Mouse (Mus musculus) hindlimb bud, embryonic 11.5 days (tissue): ENCODE results near the gene Clpb.

Experiments used
- DNase-seq: peaks from one replicate; pipeline ENCODE4 v3.0.0-alpha.2; 2012; ENCODE audit warnings: low read depth, low spot score; ENCODE audit errors: extremely low spot score

Clpb gene

DNA sequence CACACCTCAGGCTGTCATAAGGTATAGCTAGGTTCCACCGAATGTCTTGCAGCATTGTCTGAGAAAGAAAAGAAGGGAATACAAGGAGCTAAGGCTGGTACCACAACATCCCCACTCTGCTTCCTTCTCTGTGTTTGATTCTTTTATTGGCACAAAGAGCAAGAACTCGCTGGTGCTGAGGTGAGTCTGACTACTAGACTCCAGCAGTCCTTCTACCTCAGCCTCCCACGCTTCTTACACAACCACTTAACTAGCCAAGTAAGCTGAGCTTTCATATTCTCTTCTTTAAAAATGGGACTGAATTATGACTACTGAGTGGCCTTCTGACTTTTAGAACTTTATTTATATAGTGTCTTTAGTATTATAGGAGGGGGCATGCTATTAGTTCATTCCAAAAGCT lies 56.9 kb downstream of the Clpb start:
- DNase-seq, result no peak

DNA sequence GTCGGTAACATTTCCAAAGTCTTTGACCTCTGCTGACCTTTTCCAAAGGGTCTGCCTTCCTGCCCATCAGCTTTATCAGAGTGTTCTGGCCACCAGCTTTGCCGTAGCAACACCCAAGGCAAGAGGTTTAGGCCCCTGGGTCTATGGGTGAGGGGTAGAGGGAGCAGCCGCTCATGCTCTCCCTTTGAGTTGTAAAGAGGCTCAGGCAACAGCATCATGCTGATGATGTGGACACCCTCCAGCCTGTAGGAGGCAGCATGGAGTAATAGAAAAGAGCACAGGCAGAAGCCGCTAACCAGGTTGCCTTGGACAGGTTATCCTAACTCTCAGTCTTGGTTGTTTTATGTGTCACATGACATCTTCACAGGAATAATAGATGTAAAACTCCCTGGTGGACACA lies 61.6 kb downstream of the Clpb start:
- peak; percentile 5 for DNase-seq

DNA sequence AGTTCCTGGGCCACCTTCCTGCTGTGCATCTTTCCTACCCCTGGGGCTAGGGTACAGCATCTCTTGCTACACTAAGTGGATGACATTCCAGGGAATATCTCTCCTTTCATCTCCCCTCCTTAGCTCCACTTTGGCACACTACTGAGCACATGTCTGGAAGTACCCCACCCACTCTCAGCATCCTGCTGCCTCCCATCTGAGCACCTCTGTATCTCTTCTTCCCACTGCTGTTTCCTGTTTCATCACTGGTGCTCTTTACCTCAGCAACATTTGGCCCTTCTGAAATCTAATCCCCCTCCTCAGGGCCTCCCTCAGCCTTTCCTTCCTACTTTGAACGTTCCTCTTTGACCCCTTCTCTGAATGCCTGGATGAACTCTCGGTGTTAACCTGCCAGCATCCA lies 63.5 kb downstream of the Clpb start:
- DNase-seq, result no peak

DNA sequence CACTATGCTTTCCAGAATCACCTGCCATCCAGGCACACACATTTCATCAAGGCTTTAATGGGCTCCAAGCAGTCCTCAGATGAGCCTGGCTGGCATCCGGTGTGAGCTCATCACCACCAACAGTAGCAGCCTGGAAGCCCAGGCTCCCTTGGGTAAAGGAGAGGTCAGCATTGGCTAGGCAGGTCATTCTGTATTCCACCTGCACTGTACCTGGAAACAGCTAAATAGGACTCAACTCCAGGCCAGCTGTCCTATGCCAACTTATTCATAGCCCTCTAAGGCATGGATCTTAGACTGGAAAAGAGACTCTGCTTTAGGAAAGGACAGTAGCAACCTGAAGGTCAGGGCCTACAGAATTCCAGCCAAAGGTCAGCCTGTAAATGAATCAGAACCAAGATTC lies 68.7 kb downstream of the Clpb start:
- no peak for DNase-seq

DNA sequence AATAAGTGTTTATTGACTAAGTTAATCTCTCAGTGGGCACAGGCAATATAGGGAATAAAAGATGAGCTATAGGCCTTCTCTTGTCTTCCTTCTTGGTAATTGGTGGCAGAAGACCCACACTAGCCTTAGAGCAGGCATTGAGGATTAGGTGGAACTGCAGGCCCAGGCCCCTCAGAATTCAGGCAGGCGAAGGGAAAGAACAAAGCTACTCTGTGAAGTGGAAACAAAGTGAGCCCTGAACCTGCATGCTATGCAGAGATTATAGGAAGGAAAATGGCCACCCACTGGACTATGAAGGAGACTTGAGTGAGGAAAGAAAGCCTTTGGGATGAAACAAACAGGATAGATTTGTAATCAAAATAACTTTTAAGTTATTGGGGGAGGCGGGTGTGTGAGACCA lies 69.6 kb downstream of the Clpb start:
- DNase-seq, result no peak

DNA sequence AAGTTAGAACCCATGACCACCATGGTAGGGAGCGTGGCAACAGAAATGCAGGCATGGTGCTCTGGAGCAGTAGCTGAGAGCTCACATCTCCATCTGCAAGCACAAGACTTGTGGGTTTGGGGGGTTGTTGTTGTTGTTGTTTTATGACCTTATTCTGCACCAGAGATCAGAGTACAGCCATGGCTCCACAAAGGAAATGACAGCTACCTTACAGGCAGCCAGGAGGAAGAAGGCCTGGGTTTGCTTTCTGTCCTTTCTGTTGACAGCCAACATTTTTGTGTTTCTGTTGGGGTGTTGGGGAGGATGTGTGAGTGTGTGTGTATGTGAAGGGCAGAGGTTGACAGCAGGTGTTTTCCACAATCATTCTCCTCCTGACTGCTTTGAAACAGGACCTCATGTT lies 71.9 kb downstream of the Clpb start:
- no peak for DNase-seq

DNA sequence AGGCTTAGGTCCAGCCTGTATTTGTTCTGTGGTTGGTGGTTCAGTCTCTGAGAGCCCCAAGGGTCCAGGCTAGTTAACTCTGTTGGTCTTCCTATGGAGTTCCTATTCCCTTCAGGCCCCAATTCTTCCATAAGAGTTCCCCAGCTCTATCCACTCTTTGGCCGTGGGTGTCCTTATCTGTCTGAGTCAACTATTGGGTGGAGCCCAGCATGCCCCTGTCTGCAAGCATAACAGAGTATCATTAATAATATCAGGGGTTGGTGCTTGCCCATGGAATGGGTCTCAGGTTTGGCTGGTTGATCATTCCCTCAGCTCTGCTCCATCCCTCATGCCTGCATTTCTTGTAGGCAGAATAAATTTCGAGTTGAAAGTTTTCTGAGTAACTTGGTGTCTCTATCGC lies 74.3 kb downstream of the Clpb start:
- no peak for DNase-seq

DNA sequence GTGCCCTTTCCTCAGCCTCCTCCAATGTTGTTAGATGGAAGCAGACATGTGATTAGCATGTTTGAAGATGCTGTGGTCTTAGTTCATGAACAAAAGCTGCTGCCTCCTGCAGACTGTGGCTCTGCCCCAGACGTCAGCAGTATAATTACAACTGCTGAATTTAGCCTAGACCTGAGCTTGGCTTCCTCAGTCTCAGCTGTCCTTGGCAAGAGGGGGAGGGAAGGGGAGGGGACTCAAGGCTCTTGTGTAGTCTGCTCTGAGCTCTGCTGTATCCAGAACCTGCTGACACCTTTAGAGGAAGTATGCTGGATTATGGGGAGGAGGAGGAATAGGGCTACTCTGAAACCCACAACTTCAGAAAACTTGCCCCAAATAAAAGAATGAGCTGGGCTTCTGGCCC lies 76.2 kb downstream of the Clpb start:
- no peak for DNase-seq

DNA sequence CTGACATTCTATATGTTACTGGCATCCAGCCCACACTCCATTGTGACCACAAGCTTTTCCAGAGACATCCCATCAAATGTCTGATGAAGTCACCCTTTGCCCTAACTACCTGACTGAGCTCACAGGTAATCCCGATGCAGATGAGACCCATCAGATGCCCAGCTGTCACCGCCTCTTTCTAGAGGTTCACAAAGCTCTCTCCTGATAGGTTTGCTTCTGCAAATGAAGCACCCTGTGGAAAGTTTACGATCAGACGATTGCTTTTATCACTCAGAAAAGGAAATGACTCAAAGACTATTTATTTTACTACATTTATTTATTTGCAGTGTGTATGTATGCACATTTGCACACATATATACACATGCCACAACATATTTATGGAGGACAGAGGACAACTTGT lies 80.1 kb downstream of the Clpb start:
- no peak for DNase-seq

DNA sequence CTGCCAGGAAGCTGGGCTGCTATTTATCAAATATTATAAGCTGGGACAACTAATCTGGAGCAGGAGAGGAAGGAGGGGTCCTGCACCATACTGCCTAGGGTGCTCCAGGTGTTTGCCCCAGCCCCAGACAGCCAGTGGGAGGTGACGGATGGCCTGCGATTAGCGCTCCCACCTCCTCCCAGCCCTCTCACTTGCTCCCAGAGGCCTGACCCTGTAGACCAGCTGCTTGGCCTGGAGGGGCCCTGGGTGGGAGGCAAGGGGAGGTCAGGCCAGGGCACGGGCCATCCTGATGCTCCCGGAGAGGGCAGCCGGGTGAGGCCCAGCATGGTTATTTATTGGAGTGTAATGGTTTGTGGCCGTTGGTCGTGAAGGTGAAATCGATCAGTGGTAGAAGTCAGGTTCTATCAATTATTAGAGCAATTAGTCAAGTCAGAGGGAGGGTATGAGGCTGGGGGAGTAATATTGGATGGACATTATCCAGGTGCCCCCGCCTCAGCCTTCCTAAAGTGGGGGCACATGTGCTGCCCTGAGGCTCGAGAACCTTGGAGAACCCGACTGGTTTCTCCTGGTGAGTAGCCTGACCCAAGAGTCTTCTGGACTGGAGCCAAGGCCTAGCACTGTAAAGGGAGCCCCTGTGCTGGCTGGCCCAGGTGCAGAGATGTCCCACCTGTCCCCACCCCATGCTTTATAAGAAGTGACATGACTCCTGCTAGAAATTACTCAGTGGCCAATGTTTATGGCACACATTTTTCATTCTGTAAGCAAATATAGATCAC lies 83.3 kb downstream of the Clpb start:
- DNase-seq, result no peak

DNA sequence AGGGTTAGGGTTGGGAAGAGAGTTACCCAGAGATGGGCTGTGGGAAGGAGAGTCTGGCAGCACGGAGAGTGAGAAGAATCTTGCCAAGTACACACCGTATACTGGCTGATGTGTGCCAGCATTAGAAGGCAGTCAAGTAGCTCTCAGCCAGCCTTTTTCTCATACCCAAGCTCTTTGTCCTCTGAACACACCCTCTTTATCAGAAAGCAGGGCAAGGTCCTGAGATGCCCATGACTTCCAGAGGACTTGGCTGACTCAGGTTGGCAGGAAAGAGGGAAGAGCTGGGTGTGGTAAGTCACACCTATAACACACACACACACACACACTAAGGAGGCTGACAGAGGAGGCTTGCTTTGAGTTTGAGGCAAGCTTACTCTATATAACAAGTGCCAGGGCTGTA lies 86.8 kb downstream of the Clpb start:
- DNase-seq, result no peak

DNA sequence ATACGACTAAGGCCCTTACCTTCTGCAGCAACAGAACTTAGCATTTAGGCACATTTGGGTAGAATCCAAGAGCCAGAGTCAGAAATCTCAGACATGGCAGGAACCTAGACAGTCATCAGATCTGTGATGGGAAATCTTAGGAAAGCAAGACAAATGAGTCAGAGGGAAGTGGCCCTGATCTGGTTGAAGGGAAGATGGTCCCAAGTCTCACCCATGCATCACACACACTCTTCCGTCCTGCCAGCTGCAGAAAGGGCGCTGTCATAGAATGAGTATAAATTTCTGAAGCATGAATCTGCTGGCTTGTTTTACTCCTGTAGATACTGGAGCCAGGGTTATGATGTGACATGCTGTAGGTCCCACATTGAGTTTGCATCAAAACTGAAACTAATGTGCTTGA lies 88.9 kb downstream of the Clpb start:
- DNase-seq, result no peak

DNA sequence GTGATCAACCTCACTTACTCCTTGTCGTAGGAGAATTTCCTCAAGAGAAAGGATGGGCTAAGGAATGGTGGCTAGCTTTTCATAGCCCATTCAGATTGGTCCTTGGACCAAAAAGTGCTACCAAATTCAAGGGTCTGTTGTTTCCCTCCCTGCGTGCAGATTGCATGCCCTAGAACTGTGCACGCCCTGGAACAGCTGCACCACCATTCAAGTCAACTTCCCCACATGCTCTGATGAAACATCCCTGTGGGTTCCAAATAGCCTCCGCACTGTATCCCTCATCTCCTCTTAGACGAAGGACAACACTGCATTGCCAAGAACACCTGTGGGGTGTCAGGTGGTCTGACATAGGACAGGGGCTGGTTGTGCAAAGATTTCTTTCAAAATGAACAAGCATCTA lies 90.1 kb downstream of the Clpb start:
- DNase-seq, result no peak

DNA sequence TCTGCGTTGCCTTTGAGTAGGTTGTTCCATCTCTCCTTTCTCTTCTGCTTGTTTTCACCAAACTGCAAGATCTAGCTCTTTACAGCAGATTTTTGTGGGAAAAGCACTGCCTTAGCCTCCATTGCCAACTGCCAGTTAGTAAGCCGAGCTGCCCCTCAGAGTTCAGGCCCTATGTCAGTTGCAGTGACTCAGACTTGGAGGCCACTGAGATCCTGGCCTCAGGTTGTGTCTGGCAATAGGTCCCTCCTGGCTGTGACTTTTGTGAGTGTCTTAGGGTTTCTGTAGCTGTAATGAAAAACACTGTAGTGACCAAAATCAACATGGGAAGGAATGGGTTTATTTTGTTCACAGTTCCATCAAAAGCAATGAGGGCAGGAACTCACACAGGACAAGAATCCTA lies 91.0 kb downstream of the Clpb start:
- no peak for DNase-seq

DNA sequence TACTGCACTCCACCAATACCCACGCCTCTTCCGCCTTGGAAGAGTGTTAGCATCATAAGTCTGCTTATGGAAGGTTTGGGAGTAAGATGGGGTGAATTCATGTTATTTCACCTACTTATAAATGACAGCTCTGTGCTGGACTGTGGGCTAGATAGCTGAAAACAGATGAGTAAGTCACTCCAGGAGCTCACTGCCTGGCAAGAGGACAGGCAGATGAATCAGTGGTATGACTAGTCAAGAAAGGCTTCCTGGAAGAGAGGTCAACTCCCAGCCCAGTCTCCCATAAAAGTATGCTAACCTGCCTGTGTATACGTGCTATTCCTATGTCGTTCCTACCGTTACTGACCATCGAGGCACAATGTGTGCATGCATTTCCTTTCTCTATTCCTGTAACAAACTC lies 91.9 kb downstream of the Clpb start:
- no peak for DNase-seq

DNA sequence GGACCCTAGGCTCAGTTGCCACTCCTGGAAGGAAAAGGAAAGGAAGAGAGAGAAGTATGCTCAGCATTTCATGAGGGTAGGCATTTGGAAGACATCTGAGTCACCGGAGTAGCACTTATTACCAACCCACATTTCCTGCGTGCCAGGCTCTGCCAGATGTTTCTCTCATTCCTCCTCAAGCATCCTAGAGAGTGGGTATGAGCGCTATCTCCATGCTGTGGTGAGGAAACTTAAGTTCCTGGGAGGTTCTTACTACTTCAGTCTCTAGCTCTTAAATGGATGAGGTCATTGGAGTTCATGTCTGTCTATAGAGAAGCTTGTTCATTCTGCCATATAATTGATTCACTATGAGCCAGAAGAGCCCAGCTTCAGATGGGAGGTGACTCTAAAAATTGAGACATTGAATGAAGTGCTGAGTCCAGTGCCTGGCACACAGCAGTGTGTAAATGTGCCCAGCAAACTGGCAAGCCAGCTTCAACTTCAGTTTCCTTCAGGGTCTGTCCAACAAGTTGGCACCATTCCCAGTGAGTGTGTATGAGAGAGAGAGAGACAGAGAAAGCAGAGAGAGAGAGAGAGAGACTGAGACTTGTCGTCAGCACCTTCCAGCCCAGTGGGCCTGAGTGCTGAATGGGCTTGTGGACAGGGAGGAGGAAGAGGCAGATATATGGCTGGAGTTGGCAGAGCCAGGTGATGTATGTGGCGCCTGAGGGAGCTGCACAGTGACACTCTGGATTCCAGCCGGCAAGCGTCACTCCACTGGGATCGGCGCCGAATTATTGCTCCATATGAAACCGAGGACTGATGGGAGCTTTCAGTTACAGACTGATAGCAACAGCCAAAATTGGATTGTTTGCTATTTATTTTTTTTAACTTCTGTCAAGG lies 98.7 kb downstream of the Clpb start:
- no peak for DNase-seq

DNA sequence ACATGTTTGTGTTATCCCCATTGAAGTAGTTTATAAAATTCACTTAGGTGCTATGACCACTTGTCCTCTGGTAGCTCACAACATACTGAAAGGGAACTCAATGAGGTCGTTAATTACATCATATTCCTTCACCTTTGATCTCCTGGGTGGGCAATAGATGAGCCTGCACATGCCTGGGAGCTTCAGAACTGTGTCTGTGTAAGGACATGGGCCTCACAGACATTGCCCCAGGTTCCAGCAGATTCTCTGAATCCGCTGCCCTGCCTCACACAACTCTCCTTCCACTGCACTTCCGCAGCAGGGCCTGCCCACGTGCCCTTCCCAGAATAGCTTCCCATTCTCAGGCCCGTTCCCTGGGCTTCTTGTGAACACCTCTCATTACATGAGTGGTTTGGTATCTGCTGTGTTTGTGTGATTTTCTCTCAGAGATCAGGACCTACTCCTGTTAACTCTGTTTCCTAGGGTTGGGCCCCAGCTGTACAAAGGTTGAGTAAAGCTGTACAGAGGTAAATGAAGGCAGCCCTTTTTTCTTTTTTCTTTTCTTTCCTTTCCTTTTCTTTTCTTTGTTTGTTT lies 104.0 kb downstream of the Clpb start:
- DNase-seq, result no peak

DNA sequence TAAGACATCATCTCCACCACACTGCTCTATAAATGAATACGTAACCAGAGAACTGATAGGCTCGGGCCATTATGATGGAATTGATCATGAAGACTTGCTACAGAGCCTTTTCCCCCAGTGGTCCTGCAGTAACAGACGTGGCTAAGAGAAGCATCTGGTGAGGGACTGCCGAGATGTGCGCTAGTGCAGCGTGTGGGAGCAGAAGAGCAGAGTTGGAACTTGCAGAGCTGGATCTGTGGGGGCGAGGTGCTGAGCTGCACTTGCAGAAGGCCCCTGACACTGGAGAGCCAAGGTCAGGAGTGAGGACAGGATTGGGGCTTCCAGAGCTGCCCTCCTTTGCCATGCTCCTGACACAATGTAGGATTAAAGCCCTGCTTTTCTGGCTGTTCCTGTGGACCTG lies 106.6 kb downstream of the Clpb start:
- no peak for DNase-seq

DNA sequence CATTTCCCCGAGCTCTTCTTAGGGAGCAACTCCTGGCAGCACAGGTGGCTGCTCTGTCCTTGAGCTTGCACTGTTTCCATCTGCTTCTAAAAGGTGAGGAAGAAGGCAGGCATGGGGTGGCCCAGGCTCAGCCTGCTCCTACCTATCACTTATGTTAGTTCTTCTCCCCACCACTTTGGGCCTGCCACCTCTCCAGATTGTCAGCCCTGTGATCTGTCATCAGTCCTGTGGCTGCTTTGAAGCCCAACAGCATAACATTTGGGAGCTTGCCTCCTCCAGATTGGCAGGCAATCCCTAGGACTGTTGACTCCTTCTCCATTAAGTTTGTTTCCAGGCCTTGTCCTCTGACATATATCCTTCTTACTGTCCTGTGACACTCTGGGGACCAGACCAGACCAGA lies 108.2 kb downstream of the Clpb start:
- DNase-seq, result no peak

DNA sequence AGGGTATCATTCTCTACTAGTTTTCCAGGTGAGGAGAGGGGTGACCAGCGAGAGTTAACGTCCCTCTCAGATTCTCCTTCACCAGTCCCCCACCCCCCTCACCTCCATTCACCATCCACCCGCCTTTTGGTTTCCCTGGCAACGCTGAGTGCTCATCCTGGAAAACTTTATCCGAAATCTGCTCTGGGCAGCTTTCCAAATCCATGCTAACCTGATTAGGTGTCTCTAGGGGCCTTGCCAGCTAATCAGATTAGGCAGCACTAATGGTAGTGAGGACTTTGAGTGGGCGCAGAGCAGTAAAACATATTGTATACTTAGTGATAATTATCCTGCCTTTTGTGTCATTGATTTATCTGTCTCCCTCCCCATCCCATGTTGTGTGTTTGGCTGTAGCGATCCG lies 109.3 kb downstream of the Clpb start:
- no peak for DNase-seq

DNA sequence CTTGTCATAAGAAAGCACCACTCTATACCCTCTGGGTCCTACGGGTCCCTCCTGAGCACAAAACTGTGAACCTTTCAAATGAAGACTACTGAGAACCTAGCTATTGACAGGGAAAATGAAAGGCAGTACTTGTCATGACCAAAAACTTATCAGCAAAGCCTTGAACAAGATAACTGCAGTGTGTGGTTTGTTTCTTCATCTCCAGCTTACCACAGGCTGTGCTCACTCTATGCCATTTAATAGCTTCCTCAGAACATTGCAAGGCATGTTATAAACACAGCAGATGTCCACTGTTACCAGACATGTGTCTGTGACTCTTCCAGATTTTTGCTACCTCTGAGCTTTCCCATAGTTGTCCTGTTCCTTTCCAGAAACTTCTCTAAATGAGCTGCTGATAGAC lies 113.6 kb downstream of the Clpb start:
- no peak for DNase-seq

DNA sequence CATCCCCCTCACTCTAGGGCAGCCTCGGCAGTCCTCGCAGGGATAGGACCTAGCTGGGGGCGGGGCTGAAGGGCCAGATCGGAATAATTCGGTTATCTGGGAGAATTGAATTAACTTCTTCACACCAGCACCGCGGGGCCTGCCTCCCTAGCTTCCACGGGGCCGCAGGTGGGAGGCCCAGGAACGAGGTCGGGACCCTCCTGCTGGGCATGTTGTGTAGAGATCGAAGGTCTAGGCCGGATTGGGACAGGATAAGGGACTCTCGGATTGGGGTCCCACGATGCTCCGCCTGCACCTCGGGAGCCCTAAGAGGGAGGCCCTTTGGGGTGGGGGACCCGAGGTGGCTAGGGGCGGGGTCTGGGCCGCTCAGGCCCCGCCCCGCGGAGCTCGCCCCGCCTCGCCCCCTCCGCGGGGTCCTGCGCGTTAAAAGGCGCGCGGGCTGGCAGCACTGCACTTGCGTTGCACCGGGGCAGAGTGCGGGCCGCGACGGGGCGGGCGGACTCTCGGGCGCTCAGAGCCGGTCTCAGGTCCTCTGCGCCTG lies 154.5 kb downstream of the Clpb start, which contains the start of gene Phox2a:
Phox2a (plus strand) TSS at position 453 of the 541 bp plus-strand sequence.
- no peak for DNase-seq
